Mouse (Mus musculus): ENCODE results near the gene Sv2b. TPM values are rescaled to one million over a fixed set of nuclear protein-coding genes. Genes with fewer than 3 reads are reported as not detected.
"Not testable (repeated sequence)": the region's sequence is repeated elsewhere in the genome, so short reads cannot be mapped to it uniquely, and the experiment has no call there.

Sv2b gene
- polyA plus RNA-seq, 1 experiment from 2014 or later = 2.6 TPM

- Histone ChIP-seq H3K4me1 (no peaks in the 10 kb centered on the region), H3K27ac (no peak overlapping the region), H3K4me2 (replicated peaks) (no peak overlapping the region), H3K36me3 (no peaks in the 10 kb centered on the region), H3K27me3 (no peaks in the 10 kb centered on the region), H3K9ac (no peak overlapping the region), H3K4me3 (no peak overlapping the region), H3K9me3 (replicated peaks) (no peaks in the 10 kb centered on the region)
- 53% methylated on average over 8 of the region's 8 CpGs for WGBS
- no peak for ATAC-seq (ENCODE audit: low FRiP score)
These were observed 68.1 kb downstream of the Sv2b start for GRCm38 (mm10) chr7:75240754-75241507.

- Histone ChIP-seq H3K36me3 (no peaks in the 10 kb centered on the region), H3K27me3 (no peaks in the 10 kb centered on the region), H3K4me1 (no peaks in the 10 kb centered on the region), H3K27ac (no peak overlapping the region), H3K9ac (no peak overlapping the region), H3K4me3 (no peak overlapping the region), H3K4me2 (replicated peaks) (no peak overlapping the region), H3K9me3 (replicated peaks) (no peaks in the 10 kb centered on the region)
- 100% methylated on average over 1 of the region's 1 CpGs for WGBS
- no peak for ATAC-seq (ENCODE audit: low FRiP score)
These were observed 72.7 kb downstream of the Sv2b start for GRCm38 (mm10) chr7:75236386-75236785.

GRCm38 (mm10) chr7:75224206-75224605 is 84.9 kb downstream of the Sv2b start:
- Histone ChIP-seq H3K9ac (no peak overlapping the region), H3K4me3 (no peak overlapping the region), H3K4me1 (no peaks in the 10 kb centered on the region), H3K27me3 (no peaks in the 10 kb centered on the region), H3K4me2 (replicated peaks) (no peak overlapping the region), H3K36me3 (no peaks in the 10 kb centered on the region), H3K9me3 (replicated peaks) (peaks cover 6% of the 10 kb centered on the region), H3K27ac (no peak overlapping the region)
- WGBS = 85% methylated on average over 4 of the region's 4 CpGs
- ATAC-seq (ENCODE audit: low FRiP score) = no peak

- Histone ChIP-seq H3K4me1 (no peaks in the 10 kb centered on the region), H3K9me3 (replicated peaks) (peaks cover 8% of the 10 kb centered on the region), H3K36me3 (no peaks in the 10 kb centered on the region), H3K27me3 (no peaks in the 10 kb centered on the region), H3K4me3 (no peak overlapping the region), H3K9ac (no peak overlapping the region), H3K4me2 (replicated peaks) (no peak overlapping the region), H3K27ac (no peak overlapping the region)
- 75% methylated on average over 7 of the region's 7 CpGs for WGBS
- no peak for ATAC-seq (ENCODE audit: low FRiP score)
These were observed 86.2 kb downstream of the Sv2b start for GRCm38 (mm10) chr7:75222704-75223431.

- no peak overlapping the region for H3K4me3 ChIP-seq
- H3K36me3 ChIP-seq = no peaks in the 10 kb centered on the region
- H3K9me3 ChIP-seq (replicated peaks) = peaks cover 8% of the 10 kb centered on the region
- H3K27me3 ChIP-seq = no peaks in the 10 kb centered on the region
- H3K4me1 ChIP-seq = no peaks in the 10 kb centered on the region
- 48% methylated on average over 1 of the region's 1 CpGs for WGBS
- H3K4me2 ChIP-seq (replicated peaks) = no peak overlapping the region
- no peak overlapping the region for H3K9ac ChIP-seq
- ATAC-seq (ENCODE audit: low FRiP score) = no peak
- H3K27ac ChIP-seq = no peak overlapping the region
These were observed 88.3 kb downstream of the Sv2b start for GRCm38 (mm10) chr7:75220786-75221185.

GRCm38 (mm10) chr7:75220296-75220695 is 88.8 kb downstream of the Sv2b start:
- no peak for ATAC-seq (ENCODE audit: low FRiP score)
- no peaks in the 10 kb centered on the region for H3K4me1 ChIP-seq
- no peak overlapping the region for H3K27ac ChIP-seq
- no peak overlapping the region for H3K4me2 ChIP-seq (replicated peaks)
- no peak overlapping the region for H3K4me3 ChIP-seq
- H3K9ac ChIP-seq = no peak overlapping the region
- H3K9me3 ChIP-seq (replicated peaks) = peaks cover 8% of the 10 kb centered on the region
- no peaks in the 10 kb centered on the region for H3K27me3 ChIP-seq
- H3K36me3 ChIP-seq = no peaks in the 10 kb centered on the region

- 89% methylated on average over 7 of the region's 7 CpGs for WGBS
- Histone ChIP-seq H3K9me3 (replicated peaks) (peaks cover 8% of the 10 kb centered on the region), H3K4me3 (no peak overlapping the region), H3K9ac (no peak overlapping the region), H3K4me2 (replicated peaks) (no peak overlapping the region), H3K4me1 (no peaks in the 10 kb centered on the region), H3K27me3 (no peaks in the 10 kb centered on the region), H3K27ac (no peak overlapping the region), H3K36me3 (no peaks in the 10 kb centered on the region)
- no peak for ATAC-seq (ENCODE audit: low FRiP score)
These were observed 92.9 kb downstream of the Sv2b start for GRCm38 (mm10) chr7:75216180-75216579.

- Histone ChIP-seq H3K36me3 (no peaks in the 10 kb centered on the region), H3K27me3 (no peaks in the 10 kb centered on the region), H3K4me3 (no peak overlapping the region), H3K4me2 (replicated peaks) (no peak overlapping the region), H3K4me1 (no peaks in the 10 kb centered on the region), H3K9ac (no peak overlapping the region), H3K27ac (no peak overlapping the region), H3K9me3 (replicated peaks) (no peaks in the 10 kb centered on the region)
- 73% methylated on average over 4 of the region's 4 CpGs for whole genome bisulfite sequencing
- ATAC-seq (ENCODE audit: low FRiP score) = no peak
These were observed 99.8 kb downstream of the Sv2b start for GRCm38 (mm10) chr7:75209221-75209641.

- 68% methylated on average over 3 of the region's 3 CpGs for WGBS
- no peak overlapping the region for H3K4me3 ChIP-seq
- H3K4me1 ChIP-seq = no peaks in the 10 kb centered on the region
- no peaks in the 10 kb centered on the region for H3K27me3 ChIP-seq
- H3K9me3 ChIP-seq (replicated peaks) = no peaks in the 10 kb centered on the region
- no peaks in the 10 kb centered on the region for H3K36me3 ChIP-seq
- no peak overlapping the region for H3K27ac ChIP-seq
- no peak overlapping the region for H3K9ac ChIP-seq
- no peak for ATAC-seq (ENCODE audit: low FRiP score)
- no peak overlapping the region for H3K4me2 ChIP-seq (replicated peaks)
These were observed 101.0 kb downstream of the Sv2b start for GRCm38 (mm10) chr7:75207965-75208644.

- WGBS = 91% methylated on average over 3 of the region's 3 CpGs
- H3K9ac ChIP-seq = no peak overlapping the region
- no peak overlapping the region for H3K27ac ChIP-seq
- no peak overlapping the region for H3K4me2 ChIP-seq (replicated peaks)
- ATAC-seq (ENCODE audit: low FRiP score) = no peak
- no peaks in the 10 kb centered on the region for H3K36me3 ChIP-seq
- H3K27me3 ChIP-seq = no peaks in the 10 kb centered on the region
- H3K4me1 ChIP-seq = no peaks in the 10 kb centered on the region
- H3K4me3 ChIP-seq = no peak overlapping the region
- no peaks in the 10 kb centered on the region for H3K9me3 ChIP-seq (replicated peaks)
These were observed 102.4 kb downstream of the Sv2b start for GRCm38 (mm10) chr7:75206671-75207070.

GRCm38 (mm10) chr7:75205386-75205785 is 103.7 kb downstream of the Sv2b start:
- no peak overlapping the region for H3K9ac ChIP-seq
- no peaks in the 10 kb centered on the region for H3K9me3 ChIP-seq (replicated peaks)
- no peaks in the 10 kb centered on the region for H3K27me3 ChIP-seq
- H3K4me2 ChIP-seq (replicated peaks) = no peak overlapping the region
- H3K27ac ChIP-seq = no peak overlapping the region
- H3K4me1 ChIP-seq = no peaks in the 10 kb centered on the region
- H3K36me3 ChIP-seq = no peaks in the 10 kb centered on the region
- WGBS = 76% methylated on average over 3 of the region's 3 CpGs
- no peak overlapping the region for H3K4me3 ChIP-seq
- no peak for ATAC-seq (ENCODE audit: low FRiP score)

GRCm38 (mm10) chr7:75194919-75195230 is 114.2 kb downstream of the Sv2b start:
- not testable (repeated sequence) for ATAC-seq (ENCODE audit: low FRiP score); H3K36me3 ChIP-seq; H3K4me1 ChIP-seq; H3K27me3 ChIP-seq; H3K9me3 ChIP-seq (replicated peaks); H3K4me3 ChIP-seq; H3K4me2 ChIP-seq (replicated peaks); H3K9ac ChIP-seq; H3K27ac ChIP-seq
- 96% methylated on average over 1 of the region's 1 CpGs for WGBS
